Mouse (Mus musculus): ENCODE measurements around the gene P2ry2.

P2ry2 gene

DNA sequence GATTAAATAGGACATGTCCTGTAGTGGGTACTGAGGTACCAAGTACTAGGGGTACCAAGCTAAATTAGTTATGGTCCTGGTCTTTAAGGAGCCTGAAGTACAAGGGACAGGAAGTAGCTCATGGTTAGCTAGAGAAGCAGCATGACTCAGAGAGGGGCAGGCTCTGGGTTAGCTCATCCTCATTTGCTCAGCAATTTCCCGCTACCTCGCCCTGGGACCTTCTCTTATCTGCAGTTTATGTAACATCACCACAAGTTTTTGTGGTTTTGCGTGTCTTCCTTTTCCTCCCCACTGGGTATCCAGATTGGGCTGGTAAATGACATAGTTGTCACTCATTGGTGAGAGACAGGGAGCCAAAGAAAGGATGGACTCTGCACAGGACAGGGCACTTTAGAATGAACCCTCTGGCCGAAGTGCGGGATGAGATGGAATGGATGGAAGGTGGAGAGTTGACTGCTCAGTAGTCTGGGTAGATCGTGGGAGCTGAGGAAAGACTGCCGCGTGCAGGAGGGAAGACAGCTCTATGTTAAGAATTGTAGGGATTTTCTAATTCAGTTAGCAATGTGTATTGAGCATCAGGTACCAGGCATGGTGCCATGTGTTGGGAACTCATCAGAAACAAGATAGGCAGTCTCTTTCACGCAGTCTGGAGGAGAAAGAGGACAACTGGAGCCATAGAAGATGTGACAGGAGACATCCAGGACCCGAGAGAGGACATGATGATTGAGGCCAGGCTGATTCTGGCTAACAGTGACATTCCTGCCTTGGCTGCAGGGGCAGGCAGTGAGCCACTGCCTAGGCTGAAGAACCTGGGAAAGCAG lies 15.2 kb upstream of the P2ry2 start:
- DNase-seq (ENCODE audit: low read depth, low spot score), result peak; percentile 51

DNA sequence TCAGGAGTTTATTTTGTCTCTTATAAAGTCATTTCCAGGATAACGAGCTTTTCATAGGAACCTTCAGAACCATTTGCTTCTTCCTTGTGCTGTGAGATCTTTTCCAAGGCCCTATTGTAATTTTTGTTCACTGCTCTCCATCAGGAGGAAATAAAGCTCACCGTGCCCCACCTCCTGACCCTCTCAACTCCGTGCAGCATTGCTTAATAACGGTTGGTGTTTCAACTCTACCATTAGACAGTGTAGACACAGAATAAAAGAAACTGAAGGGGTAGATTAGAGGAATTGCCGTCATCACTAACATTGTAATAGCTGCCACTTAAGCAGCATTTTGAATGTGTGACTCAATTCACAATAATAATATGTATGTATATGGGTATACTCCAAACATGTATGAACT lies 14.2 kb upstream of the P2ry2 start:
- DNase-seq (ENCODE audit: low read depth, low spot score), result no peak

DNA sequence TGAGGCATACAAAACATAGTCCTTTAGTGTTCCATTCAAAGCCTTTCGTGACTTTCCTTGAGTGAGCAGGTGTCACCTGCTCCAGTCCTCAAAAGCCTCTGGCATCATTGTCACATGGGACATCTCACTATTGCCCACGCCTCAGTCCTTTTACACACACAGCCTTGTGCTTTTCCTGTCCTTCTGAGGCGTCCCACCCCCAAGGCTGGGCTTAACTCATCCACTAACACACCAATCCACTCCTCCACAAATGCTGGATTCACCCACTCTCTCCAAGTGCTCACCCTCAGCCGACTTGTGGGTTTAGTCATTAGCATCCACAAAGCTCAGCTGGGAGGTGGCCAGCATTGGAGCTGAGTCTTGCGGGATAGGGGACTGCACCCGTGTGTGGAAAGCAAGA lies 4.8 kb upstream of the P2ry2 start:
- DNase-seq (ENCODE audit: low read depth, low spot score), result no peak

DNA sequence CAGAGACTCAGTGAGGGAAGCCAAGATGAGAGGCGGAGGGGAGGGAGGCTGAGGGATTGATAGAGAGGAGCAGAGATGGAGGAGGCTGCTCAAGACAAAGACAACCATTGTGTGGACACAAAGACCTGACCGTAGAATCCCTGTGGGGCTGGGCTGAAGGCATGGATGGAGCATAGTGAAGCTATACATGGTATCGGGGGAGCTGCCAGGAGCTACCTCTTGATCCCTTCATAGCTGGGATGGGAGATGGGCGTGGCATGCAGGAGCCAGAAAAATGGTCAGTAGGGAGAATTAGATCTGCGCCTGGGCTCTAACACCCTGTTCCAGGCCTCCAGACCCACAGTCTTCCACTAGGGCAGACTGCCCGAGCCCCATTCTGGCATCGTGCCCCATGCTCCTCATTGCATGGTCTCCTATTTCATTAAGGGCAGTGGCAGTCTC lies 4.4 kb upstream of the P2ry2 start:
- no peak for DNase-seq (ENCODE audit: low read depth, low spot score)

DNA sequence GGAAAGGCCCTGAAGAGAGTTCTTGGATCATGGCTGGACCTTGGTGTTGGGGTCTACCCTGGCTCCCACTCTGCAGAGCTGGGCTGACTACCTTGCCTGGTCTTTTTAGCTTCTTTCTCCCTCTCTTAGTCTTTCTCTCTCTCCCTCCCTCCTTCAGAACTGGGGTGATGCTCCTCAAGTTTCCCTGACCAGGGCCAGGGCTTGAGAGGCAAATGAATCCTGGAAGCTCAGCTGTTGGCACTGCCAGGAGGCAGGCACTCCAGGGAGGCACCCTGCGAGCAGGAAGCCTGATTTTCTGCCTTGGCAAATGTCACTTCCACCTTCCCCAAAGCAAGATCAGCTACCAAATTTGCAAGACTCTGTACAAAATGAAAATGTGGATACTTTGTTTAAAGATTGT lies 2.3 kb upstream of the P2ry2 start:
- no peak for DNase-seq (ENCODE audit: low read depth, low spot score)

DNA sequence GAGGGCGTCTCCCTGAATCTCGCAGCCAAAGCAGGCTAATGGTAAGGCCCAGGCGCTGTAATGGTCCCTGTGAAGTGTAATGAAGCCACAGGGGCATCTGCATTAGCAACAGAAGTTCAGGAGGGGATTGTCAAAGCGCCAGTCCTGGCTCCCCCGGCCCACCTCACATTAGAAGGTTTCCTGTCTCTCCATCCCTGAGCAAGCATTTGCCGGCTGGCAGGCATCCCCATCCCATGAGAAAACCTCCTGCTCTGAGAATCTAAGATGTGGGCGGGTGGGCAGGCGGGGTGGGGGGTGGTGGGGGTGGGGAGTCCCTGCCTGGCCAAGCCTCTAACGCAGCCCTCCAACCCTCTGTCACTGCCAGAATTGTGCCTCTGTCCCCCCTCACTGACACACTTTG lies 1.4 kb upstream of the P2ry2 start:
- no peak for DNase-seq (ENCODE audit: low read depth, low spot score)

DNA sequence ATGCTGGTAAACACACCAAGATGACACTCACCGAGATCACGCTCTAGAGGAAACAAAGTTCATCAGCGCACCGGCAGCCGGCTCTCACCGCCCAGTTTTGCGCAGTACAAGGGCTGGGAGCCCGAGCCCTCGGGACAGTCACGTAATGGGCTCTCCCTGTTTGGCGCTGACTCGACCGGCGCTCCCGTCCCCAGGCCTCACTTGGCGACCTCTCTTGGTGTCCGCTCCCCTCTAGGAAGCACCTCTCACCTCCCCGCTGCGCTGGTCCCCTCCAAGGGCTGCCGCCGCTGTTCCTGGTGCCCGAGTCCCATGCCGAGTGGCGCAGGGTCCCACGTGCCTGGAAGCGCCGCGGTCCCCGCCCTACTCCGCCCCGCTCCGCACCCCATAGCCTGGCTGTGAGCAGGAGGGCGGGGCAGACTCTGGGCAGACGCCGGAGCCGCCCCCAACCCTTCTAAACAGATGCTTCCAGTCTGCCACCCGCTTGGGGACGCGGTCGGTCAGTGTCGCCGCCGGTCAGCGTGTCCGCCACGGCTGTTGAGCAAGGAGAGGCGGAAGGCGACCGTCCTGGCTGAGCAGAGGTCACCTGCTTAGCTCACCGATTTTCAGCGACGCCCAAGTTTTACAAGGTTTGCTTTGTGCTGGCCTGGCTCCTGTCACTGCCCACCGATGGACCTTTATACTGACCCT lies 842 bp downstream of the P2ry2 start:
- DNase-seq (ENCODE audit: low read depth, low spot score), result peak; percentile 62

DNA sequence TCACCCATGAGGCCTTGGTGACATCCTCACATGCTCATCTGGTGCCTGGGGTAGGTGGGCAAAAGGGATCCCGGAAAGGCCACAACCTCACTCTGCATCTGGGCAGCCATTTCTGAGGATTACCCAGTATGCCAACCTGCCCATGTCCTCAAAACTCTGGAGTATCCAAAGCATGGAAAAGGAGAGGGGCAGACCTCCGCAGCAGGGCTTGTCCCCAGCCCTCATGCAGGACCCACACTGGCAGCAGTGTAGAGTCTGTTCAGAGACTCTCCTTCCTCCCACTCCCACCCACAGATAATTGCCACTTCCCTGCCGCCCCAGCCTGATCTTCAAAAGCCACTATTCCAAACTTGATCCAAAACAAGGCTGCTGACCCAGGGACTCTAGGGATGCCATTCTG lies 1.9 kb downstream of the P2ry2 start:
- no peak for DNase-seq (ENCODE audit: low read depth, low spot score)

DNA sequence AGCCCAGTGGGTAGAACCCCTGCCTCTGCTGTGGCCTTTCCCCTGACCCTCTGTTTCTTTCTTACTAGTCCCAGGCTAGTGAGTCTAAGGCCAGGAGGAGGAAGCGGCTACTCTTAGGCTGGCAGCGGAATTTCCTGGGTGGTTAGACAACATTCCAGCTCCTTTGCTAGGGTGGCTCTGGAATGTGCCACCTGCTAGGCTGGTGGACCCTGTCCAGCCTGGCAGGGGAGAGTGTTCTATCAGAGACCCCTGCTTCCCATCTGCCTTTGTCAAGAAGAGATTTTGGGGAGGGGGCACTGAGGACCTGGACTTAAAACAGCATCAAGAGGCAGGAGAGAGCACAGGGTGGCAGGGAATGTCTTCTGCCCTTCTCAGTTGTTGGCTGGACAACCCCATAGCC lies 6.5 kb downstream of the P2ry2 start:
- no peak for DNase-seq (ENCODE audit: low read depth, low spot score)

DNA sequence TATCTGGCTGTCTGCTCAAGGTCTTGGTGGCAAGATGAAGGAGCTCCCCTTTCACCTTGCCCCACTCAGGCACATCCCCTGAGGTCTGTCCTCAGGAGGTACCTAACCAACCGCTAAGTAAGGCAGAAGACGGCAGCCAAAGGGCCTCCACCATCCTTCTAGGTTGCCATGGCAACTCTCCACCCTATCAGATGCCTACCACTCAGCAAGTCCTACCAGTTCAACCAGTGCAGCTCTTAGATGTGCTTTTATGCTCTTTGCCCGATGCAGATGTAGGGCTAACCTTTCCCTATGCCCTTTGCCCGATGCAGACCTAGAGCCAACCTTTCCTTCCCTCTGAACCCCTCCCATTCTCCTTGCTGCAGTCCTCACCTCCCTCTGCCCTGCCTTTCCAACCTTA lies 7.5 kb downstream of the P2ry2 start:
- DNase-seq (ENCODE audit: low read depth, low spot score), result no peak

DNA sequence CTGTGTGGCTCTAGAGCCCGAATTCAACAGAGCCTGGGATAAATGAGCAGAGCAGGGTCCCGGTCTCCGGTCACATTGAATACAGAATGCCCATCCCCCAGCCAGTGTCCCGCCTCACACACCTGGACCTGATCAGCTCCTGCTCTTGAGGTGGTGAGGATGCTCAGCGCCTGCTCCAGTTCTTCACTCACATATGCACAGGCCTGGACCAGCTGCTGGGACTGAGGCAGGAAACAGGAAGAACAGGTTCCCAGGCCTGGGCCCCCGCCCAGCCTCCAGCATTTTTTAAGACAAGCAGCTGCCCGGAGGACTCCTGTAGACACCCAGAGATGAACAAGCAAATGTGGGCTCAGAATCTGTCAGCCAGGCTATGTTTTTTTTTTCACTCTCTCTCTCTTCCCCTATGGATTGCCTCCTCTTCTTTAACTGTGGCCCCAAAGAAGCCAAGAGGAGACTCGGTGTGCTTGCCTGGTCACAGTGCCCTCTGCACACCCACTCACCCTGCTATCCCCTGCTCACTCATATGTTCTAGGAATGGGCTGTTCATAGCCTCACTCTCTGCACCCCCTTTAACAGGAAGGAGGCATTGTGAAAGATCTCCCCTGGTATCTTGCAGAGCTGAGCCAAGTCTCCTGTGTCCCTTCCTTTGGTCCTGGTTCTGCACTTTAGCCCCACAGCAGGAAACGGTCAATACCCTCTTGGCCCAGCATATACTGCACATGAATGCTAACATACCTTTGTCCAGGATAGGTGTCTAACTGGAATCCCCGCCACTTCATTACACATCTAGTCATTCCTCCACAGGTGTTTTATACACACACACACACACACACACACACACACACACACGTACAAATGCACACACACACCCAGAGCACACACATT lies 9.0 kb downstream of the P2ry2 start:
- no peak for DNase-seq (ENCODE audit: low read depth, low spot score)

DNA sequence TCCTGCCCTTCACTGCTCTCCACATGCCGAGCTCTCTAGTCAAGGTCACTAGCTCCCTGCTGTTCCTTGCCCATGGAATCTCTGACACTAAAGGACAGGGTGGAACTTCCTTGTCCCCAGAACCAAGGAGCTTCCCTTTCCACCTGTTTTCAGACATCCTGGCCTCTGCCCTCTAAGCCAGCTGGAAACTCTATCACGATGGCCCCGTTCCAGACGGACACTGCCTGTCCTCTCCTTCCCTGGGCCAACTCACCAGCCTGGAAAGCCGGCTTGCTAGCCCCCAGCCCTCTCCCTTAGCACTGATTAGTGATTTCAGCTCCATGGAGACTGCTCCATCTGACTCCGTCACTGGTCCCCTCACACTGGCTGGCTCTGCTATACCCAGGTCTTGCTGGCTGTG lies 10.4 kb downstream of the P2ry2 start:
- DNase-seq (ENCODE audit: low read depth, low spot score), result no peak

DNA sequence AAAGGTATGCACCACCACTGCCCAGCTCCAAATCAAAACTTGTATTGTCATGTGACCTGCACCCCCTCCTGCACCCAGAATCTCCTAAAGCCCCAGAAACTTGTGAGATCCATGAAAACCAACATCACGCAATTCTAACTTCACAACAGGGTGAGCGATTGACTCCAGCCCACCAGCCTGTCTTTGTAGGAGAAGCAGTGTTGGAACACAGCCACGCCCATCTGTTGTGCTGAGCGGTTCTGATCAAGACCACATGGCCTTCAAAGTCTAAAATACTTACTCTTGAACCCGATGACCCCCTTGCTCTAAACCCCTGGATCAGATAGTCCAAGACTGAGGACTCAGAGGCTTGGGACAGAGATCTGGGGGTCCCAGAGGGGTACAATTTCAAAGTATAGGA lies 13.0 kb downstream of the P2ry2 start:
- DNase-seq (ENCODE audit: low read depth, low spot score), result no peak

DNA sequence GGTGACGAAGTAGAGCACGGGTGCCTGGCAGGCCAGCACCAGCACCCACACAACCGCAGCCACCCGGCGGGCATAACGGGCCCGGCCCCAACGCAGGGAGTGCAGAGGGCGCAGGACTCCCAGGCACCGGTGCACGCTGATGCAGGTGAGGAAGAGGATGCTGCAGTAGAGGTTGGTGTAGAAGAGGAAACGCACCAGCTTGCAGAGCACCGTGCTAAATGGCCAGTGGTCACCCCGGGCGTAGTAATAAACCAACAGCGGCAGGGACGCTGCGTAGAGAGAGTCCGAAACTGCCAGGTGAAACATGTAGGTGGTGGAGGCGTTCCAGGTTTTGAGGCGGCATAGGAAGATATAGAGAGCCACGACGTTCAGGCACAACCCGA lies 14.1 kb downstream of the P2ry2 start:
- DNase-seq (ENCODE audit: low read depth, low spot score), result no peak

DNA sequence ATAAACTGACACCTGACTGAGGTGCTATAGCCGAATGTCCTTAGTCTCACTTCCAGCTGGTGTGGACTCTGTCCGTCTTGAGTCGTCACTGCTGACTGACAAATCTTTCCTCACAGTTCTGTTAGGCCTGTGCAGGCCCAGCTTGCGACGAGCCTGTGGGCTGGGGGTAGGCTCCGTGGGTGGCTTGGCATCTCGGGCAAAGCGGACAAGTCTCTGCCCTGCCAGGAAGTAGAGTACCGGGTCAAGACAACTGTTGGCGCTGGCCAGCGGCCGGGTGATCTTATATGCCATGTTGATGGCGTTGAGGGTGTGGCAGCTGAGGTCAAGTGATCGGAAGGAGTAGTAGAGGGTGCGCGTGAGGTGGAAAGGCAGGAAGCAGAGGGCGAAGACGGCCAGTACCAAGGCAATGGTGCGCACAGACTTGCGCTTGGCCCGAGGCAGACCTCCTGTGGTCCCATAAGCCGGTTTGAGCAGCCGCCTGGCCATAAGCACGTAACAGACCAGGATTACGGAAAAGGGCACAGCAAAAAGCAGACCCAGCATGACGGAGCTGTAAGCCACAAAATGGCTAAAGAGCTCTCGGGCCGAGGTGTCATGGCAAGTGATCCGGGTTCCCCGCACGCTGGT lies 14.6 kb downstream of the P2ry2 start:
- DNase-seq (ENCODE audit: low read depth, low spot score), result no peak

DNA sequence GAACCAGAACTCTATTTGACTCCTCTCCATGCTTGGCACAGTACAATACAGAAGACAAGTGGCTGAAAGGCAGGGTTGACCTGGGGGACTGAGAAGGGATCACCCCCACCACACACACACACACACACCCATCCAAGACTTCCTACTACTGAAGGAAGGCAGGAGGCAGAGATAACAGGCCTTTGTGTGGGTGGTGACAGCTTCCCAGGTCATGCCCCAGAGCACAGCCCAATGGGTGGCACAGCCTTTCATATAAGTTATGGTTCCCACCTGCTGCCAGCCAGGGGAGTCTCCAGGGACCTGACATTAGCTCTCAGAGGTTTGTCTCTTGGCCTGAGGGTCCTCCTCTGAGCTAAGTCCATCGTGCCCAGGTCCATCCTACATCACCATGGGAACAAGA lies 15.5 kb downstream of the P2ry2 start:
- DNase-seq (ENCODE audit: low read depth, low spot score), result no peak

DNA sequence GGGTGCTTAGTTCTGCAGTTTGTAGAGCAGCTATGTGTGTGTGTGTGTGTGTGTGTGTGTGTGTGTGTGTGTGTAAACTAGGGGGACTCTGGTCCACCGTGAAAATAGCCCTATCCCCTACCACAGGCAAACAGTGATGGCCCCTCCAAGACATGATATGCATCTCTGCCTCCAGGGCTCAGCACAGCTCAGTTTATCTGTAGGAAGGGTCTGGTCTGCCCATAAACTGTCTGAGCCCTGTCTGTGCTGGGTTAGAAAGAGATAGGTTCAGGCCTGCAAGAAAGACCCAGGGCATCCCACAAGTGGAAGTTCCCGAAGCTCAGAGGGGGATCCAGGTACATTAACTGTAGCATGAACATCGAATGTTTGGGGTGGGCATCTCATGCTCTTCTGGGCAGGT lies 16.7 kb downstream of the P2ry2 start:
- no peak for DNase-seq (ENCODE audit: low read depth, low spot score)

DNA sequence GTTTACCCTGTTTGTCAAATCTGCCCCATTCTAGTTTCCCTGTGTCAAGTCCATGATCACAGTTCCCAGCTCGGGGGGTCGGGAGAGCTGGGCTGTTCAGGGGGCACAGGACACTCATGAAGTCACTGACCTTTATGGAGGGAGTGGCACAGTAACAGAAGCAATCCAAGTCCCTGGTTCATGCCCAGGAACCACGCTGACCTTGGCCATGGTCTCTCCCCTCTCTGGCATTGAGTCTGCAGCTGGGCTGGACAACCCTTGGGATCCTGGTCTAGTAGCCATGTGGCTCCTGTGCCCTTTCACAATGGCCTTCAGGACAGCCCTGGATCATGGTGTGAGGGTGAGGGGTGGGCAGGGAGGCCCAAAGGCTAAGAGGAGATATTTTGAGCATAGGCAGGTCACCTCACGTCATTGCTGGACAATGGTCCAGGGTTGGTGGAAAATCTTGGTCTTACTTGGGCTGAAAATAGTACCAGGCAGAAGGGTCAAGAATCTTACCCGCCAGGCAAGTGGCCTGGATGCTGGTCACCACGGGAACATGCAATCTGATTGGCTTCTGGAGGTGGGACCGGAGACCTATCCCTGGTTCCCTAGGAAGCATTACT lies 17.3 kb downstream of the P2ry2 start:
- no peak for DNase-seq (ENCODE audit: low read depth, low spot score)

DNA sequence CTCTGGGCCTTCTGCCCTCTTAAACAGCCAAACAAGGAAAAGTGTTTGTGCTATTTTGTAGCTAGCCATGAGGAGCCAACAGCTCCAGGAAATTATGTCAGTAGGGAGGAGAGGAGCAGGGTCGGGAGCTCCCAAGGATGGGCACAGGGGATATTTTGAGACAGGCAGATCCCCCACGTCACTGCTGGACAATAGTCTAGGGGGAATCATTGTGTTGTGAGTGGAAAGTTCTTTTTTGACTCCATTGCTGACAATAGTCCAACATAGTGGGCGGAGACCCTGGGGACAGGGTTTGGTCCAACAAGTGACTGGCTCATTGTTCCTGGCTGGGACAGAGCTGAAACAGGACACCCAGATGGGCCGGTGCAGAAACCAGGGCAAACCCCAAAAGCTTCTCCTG lies 19.5 kb downstream of the P2ry2 start:
- no peak for DNase-seq (ENCODE audit: low read depth, low spot score)

DNA sequence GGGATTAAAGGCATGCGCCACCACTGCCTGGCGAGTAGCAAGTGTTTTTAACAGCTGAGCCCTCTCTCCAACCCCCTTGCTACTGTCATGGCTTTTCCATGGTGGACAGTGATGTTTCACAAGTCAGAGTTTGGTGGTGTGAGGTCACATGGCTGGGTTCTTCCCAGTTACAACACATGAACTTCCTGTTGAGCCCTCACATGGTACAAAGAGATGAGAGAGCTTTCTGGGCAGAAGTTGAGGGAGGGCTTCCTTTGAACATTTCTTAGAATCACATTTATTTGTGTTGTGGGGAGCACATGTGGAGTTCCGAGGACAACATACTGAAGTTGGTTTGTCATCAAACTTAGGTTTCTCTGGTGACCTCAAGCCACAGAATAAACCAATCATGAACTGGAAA lies 20.7 kb downstream of the P2ry2 start:
- DNase-seq (ENCODE audit: low read depth, low spot score), result peak; percentile 18

DNA sequence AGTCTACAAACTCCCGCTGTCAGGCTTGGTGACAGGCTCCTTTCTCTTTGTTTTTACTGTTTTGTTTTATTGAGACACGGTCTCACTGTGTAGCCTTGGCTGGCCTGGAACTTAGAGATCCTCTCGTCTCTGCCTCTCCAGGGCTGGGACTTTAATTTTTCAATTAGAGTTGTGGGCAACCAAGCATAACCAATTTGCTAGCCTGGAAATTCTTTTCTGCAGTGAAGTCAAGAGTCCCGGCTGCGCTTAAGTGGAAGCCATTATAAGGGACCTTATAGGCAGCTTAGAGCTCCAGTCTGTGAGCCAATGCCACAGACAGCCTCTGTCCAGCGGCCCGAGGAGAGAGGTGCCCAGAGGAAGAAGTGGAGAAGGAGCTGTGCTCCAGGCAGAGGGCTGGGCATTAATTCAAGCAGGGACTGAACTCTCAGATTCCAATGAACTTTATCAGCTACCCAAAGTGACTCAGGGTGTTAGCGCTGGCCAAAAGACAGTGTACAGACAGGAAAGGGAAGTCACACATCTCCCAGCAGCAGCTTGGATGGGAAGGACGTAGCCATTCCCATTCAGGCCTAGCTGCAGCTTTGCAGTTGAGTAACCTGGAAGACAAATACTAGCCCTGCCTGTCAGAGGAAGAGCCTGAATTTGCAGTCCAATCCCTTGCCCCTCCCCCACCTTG lies 21.9 kb downstream of the P2ry2 start:
- DNase-seq (ENCODE audit: low read depth, low spot score), result no peak
